Mouse (Mus musculus): ENCODE data around the gene Gm20721. TPM values are rescaled to one million over a fixed set of nuclear protein-coding genes. Genes with fewer than 3 reads are reported as not detected.

Gm20721 gene
- total RNA-seq, 2 experiments from 2014 or later = 2.0 to 3.5 TPM

GRCm38 (mm10) chr2:174340893-174341580 lies 5.5 kb downstream of the Gm20721 start:
- H3K4me3 ChIP-seq = no peak overlapping the region
- DNase-seq (ENCODE audit: low spot score in 2 of 2) = no peak
- no peak overlapping the region for H3K27ac ChIP-seq
- no peak for TF ChIP-seq CTCF (conservative IDR thresholded peaks at IDR 0.05)

- no peak for TF ChIP-seq CTCF (conservative IDR thresholded peaks at IDR 0.05)
- Histone ChIP-seq H3K4me3 (no peak overlapping the region), H3K27ac (no peak overlapping the region)
- DNase-seq (ENCODE audit: low spot score in 2 of 2) = no peak
Observed at GRCm38 (mm10) chr2:174340229-174340892, 6.2 kb downstream of the Gm20721 start.

GRCm38 (mm10) chr2:174339701-174340100 lies 6.8 kb downstream of the Gm20721 start:
- Histone ChIP-seq H3K27ac (no peak overlapping the region), H3K4me3 (no peak overlapping the region)
- no peak for DNase-seq (ENCODE audit: low spot score in 2 of 2)
- TF ChIP-seq CTCF (conservative IDR thresholded peaks at IDR 0.05) = no peak

GRCm38 (mm10) chr2:174337275-174337674 lies 9.2 kb downstream of the Gm20721 start:
- no peak for TF ChIP-seq CTCF (conservative IDR thresholded peaks at IDR 0.05)
- DNase-seq (ENCODE audit: low spot score in 2 of 2) = no peak
- Histone ChIP-seq H3K27ac (no peak overlapping the region), H3K4me3 (no peak overlapping the region)

GRCm38 (mm10) chr2:174334415-174334814 lies 12.1 kb downstream of the Gm20721 start:
- DNase-seq (ENCODE audit: low spot score in 2 of 2) = no peak
- TF ChIP-seq CTCF (conservative IDR thresholded peaks at IDR 0.05) = no peak
- H3K4me3 ChIP-seq = no peak overlapping the region
- H3K27ac ChIP-seq = 0 out of 2 replicates have a peak overlapping the region, but pooled peaks have one; percentile 21

- no peak for TF ChIP-seq CTCF (conservative IDR thresholded peaks at IDR 0.05)
- no peak overlapping the region for H3K4me3 ChIP-seq
- no peak for DNase-seq (ENCODE audit: low spot score in 2 of 2)
- H3K27ac ChIP-seq = no peak overlapping the region
Observed at GRCm38 (mm10) chr2:174333239-174333890, 13.1 kb downstream of the Gm20721 start.

- no peak for TF ChIP-seq CTCF (conservative IDR thresholded peaks at IDR 0.05)
- DNase-seq (ENCODE audit: low spot score in 2 of 2) = no peak
- Histone ChIP-seq H3K27ac (peak overlapping the region; percentile 96), H3K4me3 (peak overlapping the region; percentile 86)
Observed at GRCm38 (mm10) chr2:174331282-174332030, 15.1 kb downstream of the Gm20721 start.

GRCm38 (mm10) chr2:174330616-174331191 lies 15.8 kb downstream of the Gm20721 start:
- peak; percentile 47 to 60 for DNase-seq (ENCODE audit: low spot score in 2 of 2)
- Histone ChIP-seq H3K27ac (peak overlapping the region; percentile 96), H3K4me3 (peak overlapping the region; percentile 86)
- TF ChIP-seq CTCF (conservative IDR thresholded peaks at IDR 0.05) = no peak

GRCm38 (mm10) chr2:174329663-174330615 lies 16.6 kb downstream of the Gm20721 start:
- Histone ChIP-seq H3K27ac (peak overlapping the region; percentile 96), H3K4me3 (peak overlapping the region; percentile 86)
- DNase-seq (ENCODE audit: low spot score in 2 of 2) = peak; percentile 53 to 70
- peak; percentile 41 for TF ChIP-seq CTCF (conservative IDR thresholded peaks at IDR 0.05)

- no peak for TF ChIP-seq CTCF (conservative IDR thresholded peaks at IDR 0.05)
- Histone ChIP-seq H3K4me3 (peak overlapping the region; percentile 86), H3K27ac (peak overlapping the region; percentile 96)
- peak in 1 of 2 experiments; percentile 57 for DNase-seq (ENCODE audit: low spot score in 2 of 2)
Observed at GRCm38 (mm10) chr2:174328926-174329662, 17.4 kb downstream of the Gm20721 start.
